Mouse (Mus musculus): Measurements from ENCODE around the gene Plekha7.

Plekha7 gene

DNA sequence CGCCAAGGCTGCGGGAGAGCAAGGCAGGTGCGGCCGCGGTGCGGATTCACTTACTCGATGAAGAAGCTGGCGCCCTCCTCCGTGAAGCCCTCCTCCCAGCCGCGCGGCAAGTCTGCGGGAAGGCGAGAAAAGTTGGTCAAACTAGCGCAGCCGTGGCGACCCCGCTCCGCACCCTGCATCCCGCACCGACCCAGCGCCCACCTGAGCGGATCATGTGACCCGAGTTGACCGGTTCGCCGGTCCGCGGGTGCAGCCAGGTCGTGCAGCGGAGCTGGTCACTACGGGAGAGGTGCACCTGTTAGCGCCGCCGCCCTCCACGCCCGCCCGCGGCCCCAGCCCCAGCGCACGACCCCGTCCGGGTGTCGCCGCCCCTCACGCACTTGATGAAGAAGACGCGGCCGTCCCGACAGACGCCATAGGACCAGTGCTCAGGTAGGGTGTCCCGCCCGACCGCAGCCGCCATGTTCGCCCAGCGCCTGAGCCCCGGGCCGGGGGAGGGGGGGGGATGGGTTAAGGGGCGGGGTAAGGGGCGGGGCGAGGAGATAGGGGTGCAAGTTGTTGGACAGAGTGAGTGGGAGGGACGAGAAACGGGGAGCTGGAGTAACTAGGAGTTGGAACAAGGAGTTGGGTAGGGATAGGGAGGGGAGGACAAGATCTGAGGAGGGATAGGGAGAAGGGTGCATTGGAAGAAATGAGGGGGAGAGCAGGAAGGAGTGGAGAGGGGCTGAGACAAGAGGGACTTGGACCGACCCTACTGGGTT lies at the start of gene Plekha7:
TSS of gene Plekha7 (minus strand) at position 506 of the 761 bp plus-strand sequence.
- peak; percentile 78 to 87 for DNase-seq

DNA sequence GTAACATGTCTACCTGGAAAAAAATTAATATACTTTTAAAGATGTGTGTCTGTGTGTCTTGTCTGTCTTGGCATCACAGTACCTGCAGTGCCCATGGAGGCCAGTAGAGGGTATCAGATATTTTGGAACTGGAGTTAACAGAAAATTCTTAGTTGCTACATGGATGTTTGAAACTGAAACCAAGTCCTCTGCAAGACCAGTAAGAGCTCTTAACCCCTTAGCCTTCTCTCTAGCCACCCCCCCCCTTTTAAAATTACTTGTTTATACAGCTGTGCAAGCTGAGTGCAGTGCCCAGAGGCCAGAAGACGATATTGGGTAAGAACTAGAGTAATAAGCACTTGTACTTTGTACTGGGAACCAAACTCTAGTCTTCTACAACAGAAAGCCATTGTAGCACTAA lies 28.1 kb upstream of the Plekha7 start:
- peak; percentile 54 to 81 for DNase-seq

DNA sequence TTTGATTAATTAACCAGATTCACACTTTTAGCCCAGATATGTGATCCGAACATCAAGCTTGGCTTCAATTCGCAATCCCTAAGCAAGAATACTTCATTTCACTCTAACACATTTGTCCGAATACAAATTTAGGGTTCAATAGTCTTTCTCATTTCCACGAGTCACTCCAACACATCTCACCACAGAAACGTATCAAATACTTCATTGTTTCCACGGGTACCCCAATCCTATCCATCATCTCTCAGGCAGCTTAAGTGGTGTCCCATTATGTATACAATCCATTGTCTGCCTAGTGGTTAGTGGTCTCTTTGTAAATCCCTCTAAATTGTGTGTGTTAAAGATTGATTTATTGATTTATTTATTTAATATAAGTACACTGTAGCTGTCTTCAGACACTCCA lies 27.0 kb upstream of the Plekha7 start:
- DNase-seq = no peak

DNA sequence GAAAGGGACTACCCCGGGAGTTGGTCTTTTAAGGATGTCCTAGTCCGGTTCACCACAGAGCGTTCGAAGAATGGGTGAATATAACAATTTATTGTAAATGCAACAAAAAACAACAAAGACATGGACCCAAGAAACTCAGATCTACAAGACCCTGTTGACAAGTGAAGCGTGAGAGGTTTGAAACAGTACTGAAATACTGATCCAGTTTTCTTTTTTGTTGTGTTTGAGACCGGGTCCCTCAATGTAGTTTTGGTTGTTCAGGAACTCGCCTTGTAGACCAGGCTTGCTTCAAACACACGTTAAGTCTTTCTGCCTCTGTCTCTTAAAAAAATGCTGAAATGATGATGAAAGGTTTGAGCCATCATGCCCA lies 26.5 kb upstream of the Plekha7 start:
- DNase-seq = no peak

DNA sequence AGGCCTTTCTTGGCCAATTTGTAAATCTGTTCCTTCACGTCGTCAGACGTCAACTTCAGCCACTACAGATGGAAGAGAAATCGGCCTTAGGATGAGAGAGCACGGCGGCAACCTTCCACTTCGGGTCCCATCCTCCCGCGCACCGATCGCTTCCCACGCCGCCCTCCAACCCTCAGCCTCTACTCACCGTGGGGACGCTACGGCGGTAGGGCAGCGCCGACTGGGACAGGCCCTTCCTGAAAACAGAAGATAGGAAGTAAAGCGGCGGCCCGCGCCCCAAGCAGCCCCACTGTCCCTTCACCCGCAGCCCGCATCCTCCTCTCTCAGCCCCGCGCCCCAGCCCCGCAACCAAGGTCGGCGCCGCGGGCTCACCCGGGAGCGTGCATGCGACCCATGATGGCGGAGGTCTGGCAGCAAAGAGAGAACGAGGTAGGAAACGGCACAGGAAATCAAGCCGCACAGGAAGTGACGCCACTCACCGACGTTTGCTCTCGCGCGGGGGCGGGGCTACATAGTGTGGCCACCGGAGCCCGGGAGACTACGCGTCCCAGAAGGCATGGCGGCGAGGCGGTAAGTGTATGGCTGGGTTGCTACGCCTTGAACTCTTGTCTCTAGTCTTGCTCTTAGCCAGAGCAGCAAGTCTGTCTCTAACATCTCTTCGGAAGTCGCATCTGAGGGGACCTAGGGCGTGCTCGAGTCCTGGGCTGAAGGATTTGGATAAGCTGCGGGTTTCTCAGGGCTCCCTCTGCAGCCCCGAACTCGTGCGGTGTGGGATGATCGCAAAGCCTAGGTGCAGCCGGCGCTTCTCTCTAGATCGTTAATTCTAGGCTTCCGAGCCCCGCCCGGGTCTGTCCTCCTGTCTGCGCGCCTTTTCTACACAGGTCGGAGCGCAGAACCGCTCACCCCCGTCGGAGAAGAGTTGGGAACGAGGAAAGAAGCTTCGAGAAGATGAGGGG lies 25.8 kb upstream of the Plekha7 start, which contains the start of gene Rps13:
TSS of gene Rps13 (minus strand) at position 483 of the 956 bp plus-strand sequence.
- peak; percentile 96 to 98 for DNase-seq

DNA sequence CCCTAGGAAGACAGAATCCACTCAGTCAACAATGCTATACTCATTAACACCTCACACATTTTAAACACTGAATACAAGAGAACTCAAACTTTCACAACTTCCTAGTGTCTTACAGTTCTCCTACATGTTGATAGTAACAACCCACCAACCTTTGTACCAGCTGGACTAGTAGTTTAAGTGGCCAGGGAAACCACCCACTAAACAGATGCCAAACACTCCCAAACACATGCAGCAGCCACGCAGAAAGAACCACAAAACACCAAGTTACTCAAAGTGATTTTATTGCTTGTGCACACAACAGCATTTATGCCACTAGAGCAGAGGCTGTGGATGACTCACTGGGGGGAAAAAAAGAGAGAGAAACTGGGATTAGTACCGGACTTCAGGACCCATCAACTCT lies 23.1 kb upstream of the Plekha7 start:
- DNase-seq = no peak

DNA sequence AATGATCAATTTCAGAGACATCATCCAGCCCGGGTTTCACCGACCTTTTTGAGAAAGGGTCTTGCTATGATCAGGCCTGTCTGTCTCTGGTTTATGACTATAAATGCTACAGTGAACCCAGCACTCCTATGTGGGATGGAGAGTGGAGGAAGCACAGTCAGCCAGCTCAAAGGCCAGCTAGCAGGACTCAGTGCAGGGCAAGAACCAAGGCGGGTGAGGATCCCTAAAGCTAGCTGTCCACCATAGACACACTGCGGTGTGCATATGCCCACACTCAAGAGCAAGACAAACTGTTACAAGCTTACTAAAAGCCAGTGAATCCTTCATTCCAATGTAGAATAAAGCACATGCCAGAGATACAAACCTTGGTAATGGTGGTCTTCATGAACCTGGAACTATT lies 21.7 kb upstream of the Plekha7 start:
- DNase-seq = no peak

DNA sequence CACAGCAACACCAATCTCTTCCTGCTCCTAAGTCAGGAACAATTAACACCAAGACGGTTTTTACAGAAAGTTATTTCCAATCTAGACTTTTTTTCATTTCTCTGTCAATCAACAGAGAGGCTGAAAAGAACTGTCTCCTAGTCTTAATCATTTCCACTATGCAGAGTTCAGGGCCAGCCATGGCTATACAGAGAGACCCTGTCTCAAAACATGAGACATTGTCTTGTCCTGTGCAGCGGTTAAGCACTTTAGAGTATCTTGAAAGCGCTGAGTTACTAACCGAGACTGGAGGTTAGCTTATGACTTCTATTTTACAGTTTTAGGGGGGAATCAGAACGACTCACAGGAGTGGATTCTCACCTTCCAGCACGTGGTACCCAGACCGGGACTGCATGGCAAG lies 20.6 kb upstream of the Plekha7 start:
- DNase-seq = no peak

DNA sequence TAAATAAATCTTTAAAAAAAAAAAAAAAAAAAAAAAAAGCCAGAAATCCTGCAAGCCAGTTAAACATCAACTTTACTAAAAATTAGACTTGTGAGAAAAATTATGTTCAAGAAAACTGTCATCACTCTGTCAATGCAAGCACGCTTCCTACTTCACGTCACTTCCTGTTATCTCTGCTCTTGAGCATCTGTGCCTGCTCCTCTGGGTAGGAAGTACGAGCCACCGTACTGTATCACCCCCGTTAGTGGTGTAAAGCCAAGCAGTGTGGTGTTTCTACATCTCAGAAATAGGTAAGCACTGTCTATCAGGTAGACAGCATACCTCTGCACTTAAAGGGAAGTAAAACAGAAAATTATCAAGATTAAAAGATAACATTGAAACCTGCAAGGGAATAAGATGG lies 19.7 kb upstream of the Plekha7 start:
- DNase-seq = no peak

DNA sequence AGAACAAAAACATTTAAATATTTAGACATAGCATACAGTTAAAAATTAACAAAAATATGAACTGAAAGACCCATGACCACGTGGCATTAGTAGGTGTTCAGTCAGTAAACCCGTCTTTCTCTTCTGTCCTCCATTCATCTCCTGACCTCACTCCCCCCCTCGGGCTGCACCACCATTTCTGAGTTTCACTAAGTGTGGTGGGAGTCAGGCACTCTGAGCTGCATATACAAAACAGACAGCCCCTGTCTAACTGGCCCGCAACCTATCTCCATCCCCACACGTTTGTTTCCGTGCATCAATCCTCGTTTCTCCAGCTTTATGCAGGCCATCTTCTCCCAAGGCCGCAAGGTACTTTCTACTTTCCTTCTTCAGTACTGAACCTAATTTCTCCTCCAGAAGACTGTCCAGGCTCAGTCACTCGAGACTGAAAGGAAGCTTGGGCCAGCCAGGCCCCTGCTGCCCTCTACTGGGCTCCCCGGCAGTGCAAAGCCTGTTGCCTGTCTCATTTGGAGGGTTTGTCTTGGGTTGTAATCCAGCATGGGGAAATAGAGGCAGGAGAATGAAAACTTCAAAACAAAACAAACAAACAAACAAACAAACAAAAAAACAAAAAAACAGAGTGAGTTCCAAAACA lies 15.3 kb upstream of the Plekha7 start:
- DNase-seq = peak; percentile 70 to 86

DNA sequence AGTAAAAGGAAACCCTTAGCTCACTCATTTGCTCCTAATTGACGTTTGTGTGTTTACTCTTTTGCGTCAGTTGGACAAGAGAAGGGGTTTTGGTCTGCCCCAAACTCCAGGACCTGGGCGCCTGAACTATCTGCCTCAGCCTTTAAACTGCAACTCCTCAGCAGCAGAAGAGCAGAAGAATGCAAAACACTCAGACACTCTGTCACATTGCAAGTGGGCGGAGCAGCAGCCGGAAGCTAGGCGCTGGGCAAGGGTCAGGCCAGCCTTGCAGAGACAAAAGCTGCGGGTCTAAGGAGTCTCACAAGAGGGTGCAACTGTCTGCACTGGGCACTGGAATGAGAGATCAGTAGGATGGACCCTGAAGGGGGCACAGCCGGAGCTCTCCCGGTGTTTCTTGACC lies 1.3 kb upstream of the Plekha7 start:
- peak; percentile 84 to 87 for DNase-seq

DNA sequence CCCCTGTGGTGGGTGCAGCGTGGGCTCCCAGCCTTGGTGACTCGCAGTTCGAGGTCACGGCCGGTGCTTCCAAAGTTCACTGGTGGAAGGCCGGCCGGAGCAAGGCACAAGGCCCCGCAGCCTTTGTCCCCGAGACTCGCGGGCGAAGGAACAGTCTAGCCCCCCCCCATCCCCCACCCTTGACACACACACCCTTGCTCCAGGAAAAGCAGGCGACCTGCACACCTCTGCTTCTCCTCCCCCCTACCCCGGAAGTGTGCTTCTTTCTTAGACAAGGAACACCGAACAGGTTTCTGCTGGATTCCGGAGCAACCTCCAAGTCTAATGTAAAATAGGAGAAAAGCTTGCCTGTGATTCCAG lies 436 bp upstream of the Plekha7 start:
- DNase-seq = no peak

DNA sequence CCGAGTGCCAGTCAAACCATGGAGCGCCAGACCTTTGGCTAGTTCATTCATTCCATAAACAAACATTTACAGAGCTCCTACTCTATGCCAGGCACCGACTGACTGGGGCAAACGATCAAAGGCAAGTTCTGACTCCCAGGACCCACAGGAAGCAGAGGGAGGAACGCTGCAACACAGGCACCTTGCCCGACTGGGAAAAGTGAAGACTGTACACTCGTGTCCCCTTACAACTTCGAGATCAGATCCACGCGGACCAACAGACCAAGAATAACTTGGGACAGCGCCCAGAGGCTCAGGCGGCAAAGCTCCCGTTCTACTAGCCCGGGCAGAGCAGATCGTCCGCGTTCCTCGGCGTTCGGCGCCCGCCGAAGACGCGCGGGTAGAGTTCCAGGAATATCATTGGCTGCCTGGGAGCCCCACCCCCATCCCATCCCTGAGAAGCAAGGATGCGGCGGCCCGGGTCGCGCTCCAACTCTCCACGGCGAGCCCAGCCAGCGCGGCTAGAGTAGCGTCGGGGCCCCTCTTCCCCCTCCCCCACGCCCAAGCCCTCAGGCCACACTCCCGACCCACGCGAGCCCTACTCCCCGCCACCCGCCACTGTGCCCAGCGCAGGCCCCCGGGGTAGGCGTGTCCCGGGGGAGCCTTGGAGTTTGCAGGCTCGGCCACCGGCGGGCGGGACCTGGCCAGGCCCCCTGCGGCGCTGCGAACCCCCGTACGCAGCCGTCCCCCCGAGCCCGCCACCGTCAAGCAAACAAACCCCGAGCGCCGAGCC lies 891 bp downstream of the Plekha7 start:
- peak; percentile 86 to 87 for DNase-seq

DNA sequence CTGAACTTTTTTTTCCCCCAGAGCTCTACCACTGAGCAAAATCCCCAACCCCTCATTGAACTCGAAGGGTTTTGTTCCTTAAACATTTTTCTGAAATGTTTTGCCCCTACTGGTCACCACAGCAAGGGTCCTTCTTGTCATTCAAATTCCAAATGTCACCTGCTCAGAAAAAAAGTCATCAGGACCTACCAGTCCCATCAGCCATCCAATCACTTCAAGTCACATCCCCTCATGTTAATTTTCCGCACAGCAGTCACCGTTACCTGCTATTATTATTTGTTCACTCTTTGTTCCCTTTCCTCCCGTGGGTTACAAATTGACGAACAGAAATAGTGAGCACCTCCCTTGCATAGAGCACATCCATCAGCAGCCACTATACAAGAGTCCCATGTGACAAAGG lies 1.6 kb downstream of the Plekha7 start:
- no peak for DNase-seq

DNA sequence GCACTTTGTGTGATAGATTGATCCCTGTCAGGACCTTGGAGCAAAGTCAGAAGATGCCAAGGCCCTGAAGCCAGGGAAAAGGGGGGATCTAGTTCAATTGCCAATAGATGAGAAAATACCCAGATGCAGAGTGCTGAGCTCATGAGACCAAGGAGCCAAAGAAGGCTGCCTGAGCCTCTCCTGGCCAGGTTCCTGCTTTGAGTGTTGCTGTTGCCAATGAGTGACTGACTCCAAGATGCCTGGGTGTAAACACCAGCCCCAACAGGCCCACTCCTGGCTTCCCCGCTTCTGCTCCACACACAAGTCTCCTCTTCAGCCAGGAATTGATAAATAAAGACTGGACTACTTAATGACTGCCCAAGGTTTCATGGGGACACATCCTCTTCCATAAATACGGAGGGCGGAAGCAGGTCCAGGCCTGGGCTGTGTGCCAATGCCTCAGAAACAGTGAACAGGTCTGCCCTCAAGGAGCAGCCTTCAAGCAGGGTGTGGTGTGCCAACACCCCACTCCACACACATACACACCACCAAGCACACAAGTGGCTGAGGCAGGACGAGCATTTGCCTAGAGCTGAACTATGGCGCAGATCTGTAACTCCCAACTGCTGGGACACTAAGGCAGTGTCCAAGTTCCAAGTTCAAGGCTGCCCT lies 6.4 kb downstream of the Plekha7 start:
- DNase-seq = no peak

DNA sequence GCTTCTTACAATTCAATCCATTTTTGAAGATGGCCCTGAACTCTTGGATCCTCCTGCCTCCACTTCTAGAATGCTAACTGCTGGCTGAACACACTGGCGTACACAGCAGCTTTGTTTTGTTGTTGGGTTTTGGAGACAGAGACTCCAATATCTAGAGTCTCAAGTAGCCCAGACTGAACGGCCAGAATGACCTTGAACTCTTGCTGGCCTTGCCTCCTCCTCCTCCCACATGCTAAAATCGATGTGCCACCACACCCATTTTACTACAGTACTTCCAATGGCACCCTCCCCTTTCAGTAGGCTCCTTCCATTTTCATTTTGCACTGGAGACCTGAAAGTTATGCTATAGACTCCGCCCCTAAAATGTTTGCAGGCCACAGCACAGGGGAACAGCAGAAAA lies 7.0 kb downstream of the Plekha7 start:
- DNase-seq = no peak

DNA sequence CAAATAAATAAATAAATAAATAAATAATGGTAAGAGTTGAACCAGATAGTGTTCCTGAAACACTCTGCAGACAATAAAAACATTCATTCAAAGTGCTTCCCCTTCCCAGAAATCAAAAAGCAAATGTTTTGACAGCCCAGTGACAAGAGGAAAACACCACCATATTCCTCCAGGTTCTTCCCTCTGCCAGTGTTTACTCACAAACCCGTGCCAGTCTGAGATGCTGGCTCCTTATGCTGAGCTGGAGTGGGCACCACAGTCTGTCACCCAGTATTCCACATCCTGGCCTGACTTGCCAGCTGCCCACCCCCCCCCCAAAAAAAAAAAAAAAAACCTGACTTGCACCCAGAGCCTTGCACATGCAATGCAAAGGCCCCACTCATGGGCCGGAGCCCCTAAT lies 9.3 kb downstream of the Plekha7 start:
- no peak for DNase-seq

DNA sequence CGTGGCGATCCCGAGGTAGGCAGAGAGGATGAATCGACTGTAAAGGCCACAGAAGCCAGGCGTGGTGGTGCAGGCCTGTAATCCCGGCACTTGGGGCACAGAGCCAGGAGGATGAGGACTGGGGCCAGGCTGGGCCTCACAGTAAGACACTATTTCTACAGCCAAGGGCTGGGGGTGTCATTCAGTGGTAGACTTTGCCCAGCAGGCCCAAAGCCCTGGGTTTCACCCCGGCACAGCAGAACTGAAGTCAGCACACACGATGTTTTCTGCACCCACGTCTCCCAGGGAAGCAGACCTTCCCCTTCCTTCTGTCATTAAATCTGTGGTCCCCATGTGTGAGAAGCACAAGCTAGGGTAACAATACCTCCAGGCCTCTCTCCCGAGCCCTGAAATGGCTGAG lies 9.8 kb downstream of the Plekha7 start:
- DNase-seq = peak; percentile 73 to 80

DNA sequence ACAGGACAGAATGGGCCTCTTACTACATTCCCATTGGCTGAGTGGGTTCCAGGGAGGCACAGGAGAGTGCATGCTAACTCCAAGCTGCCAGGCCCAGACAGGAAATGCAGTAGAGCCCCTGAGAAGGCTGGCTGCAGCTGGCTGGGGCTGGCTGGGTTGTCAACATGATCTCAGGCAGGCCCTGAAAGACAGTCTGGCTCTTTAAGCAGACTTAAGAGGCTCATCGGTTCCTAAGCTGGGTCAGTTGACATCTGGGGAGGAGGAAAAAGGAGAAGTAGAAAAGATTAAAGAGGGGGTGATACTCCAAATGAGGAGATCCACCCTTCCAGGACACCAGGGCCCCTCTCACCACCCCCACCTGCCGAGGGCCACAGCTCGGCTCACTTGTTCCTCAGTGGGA lies 13.2 kb downstream of the Plekha7 start:
- DNase-seq = no peak

DNA sequence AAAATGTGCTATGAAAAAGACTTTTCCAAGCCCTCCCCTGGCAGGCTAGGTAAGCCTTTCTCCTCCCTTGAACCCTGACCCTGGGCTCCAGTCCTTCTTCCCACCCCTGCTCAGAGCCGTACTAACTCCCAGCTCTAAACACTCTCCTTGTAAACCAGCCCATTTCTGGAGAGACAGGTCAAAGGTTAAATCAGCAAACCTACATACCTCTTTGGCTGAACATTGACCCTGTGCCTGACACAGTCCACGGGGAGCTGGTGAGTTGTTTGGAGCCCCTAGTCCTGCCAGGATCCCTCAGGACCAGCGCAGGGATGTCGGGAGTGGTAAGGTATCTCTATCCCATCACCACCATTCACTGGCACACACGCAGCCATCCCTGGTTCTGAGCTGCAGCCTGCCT lies 15.8 kb downstream of the Plekha7 start:
- DNase-seq = peak; percentile 57 to 82

DNA sequence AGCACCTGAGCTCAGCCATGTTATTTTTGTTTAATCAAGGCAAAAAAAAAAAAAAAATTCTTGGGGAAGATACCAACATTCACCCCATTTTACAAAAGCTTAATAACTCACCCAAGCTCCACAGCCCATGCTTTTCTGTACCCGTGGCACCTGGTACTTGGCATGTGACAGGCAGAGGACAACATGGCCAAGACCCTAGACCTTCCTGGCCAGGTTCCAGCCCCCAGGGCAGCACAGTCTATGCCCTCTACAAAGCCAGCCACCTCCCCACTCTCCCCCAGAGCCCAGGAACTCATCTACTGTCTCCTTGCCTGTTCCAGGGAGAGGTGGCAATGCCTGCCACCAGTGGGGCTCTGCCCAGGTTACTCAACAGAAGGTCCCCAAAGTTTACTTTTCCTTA lies 17.6 kb downstream of the Plekha7 start:
- DNase-seq = no peak

DNA sequence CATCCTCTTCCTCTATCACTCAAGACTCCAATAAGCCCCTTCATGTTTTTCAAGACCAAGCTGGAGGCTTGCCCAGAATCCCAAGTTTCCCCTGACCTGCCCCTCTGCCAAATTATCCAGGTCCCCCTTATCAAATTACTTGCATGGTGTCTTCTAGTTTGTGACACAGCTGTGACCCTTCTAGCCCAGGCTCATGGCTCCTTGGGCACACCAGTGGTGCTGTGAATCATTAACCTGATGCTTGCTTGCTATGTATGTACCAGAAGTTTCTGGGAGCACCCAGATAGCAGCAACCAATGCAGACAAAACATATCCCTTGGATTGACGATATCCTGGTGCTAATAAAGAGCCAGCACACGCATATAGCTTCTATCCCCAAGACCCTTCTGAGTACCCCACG lies 19.2 kb downstream of the Plekha7 start:
- peak in 1 of 2 experiments; percentile 64 for DNase-seq

All from kidney, adult 8-10 months (tissue).